ENCODE assay signal across 8 mouse cellular contexts in the genomic region with DNA sequence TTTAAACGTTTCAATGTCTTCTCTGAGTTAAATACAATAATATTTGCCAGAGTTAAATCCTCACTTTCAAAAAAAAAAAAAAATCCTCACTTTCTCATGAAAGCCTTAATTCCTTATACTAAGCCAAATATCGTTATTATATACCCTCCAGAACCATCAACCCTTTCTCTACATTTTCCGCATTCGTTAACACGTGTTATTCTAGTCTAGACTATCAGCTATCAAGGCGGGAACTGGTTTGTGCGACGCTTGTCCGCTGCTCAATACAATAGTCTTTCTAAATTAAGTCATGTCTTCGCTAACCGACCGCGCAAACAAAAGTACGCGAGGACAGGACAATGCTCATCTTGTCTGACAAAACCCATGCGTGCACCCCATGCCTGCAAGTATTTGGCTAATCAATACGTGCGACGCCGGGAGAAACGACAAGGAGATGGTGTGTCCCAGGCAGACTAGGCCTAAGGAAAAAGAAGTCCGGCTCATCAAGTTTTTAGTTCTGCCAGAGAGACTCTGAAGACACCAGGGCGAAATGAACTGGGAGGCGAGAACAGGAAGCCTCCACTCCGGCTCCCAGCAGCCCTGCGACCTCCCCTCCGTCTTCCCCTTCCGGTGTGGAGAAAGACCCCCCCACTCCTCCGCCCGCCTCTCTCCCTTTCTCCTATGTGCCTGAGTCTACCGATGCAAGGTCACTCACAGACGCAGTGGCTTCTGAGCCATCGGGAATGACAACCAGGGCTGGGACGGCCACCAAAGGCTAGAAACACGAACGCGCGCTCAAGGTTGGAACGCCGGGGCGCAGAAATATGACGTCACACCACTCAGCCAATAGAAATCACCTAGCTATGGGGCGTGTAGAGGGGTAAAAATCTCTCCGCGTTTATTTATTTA. TPM values are rescaled to one million over a fixed set of nuclear protein-coding genes. Genes with fewer than 3 reads are reported as not detected.
DNase-seq lines count a peak whose midpoint lies in the region; ATAC-seq and TF ChIP-seq lines count a peak whose summit lies in the region.

A gene (minus strand): TSS at position 805 of the 888 bp plus-strand sequence.

- peaks cover 7% of the 10 kb centered on the region; the same call in 1 of the 2 replicates for H3K4me1 ChIP-seq in bone marrow macrophage, adult 2 months (ENCODE audit: control insufficient read depth, insufficient read depth, low read length)
- H3K4me1 ChIP-seq in embryonic fibroblast, embryonic 13.5 days (ENCODE audit: control insufficient read depth, insufficient read depth, low read length): peaks cover 5% of the 10 kb centered on the region
- H3K4me1 ChIP-seq in kidney, embryonic 14.5 days (ENCODE audit: control insufficient read depth, insufficient read depth, low read length): peaks cover 5% of the 10 kb centered on the region
- H3K4me1 ChIP-seq in limb, embryonic 15.5 days: peaks cover 10% of the 10 kb centered on the region

- no peaks in the 10 kb centered on the region for H3K27me3 ChIP-seq in kidney, embryonic 14.5 days (ENCODE audit: control insufficient read depth, insufficient read depth, low read length)
- no peaks in the 10 kb centered on the region for H3K27me3 ChIP-seq in limb, embryonic 15.5 days

- peak within 1 kb of the TSS; percentile 71 for H3K4me2 ChIP-seq in kidney, embryonic 14.5 days (replicated peaks; ENCODE audit: low read depth, low read length)
- H3K4me2 ChIP-seq in limb, embryonic 15.5 days: peak within 1 kb of the TSS; percentile 62

- ATAC-seq in kidney, embryonic 14.5 days (ENCODE audit: low FRiP score, low TSS enrichment): peak; percentile 92
- peak; percentile 86 for ATAC-seq in limb, embryonic 15.5 days (ENCODE audit: insufficient number of reproducible peaks, low FRiP score, low TSS enrichment, low read depth)

- H3K36me3 ChIP-seq in kidney, embryonic 14.5 days (ENCODE audit: control insufficient read depth, insufficient read depth, low read length): peaks cover 30% of the 10 kb centered on the region
- peaks cover 42% of the 10 kb centered on the region for H3K36me3 ChIP-seq in limb, embryonic 15.5 days

- H3K9ac ChIP-seq in kidney, embryonic 14.5 days (ENCODE audit: low read depth, low read length): peak within 1 kb of the TSS; percentile 78
- peak within 1 kb of the TSS; percentile 64 for H3K9ac ChIP-seq in limb, embryonic 15.5 days

- peak within 1 kb of the TSS; percentile 81 for H3K27ac ChIP-seq in bone marrow macrophage, adult 2 months (ENCODE audit: insufficient read depth, low read depth, low read length)
- H3K27ac ChIP-seq in embryonic fibroblast, embryonic 13.5 days (ENCODE audit: insufficient read depth, low read length): peak within 1 kb of the TSS; percentile 74
- H3K27ac ChIP-seq in kidney, embryonic 14.5 days (ENCODE audit: low read depth, low read length): peak within 1 kb of the TSS; percentile 96
- peak within 1 kb of the TSS; percentile 92 for H3K27ac ChIP-seq in limb, embryonic 15.5 days

- H3K4me3 ChIP-seq in bone marrow macrophage, adult 2 months (ENCODE audit: insufficient read depth, low read length): peak within 1 kb of the TSS; percentile 80
- peak within 1 kb of the TSS; percentile 89 for H3K4me3 ChIP-seq in embryonic fibroblast, embryonic 13.5 days (ENCODE audit: insufficient read depth, low read length)
- peak within 1 kb of the TSS; percentile 71 for H3K4me3 ChIP-seq in kidney, embryonic 14.5 days (ENCODE audit: low read length)
- peak within 1 kb of the TSS; percentile 69 for H3K4me3 ChIP-seq in limb, embryonic 15.5 days

- under 1% methylated on average over 45 of the region's 45 CpGs for WGBS in kidney, embryonic 14.5 days
- under 1% methylated on average over 45 of the region's 45 CpGs for WGBS in limb, embryonic 15.5 days

- peak; percentile 93 for DNase-seq in A20 (ENCODE audit: low read depth, low spot score)
- peak; percentile 82 to 88 for DNase-seq in heart, adult 9 months (ENCODE audit: low spot score in 2 of 2)
- DNase-seq in monocyte, adult 2 months (ENCODE audit: low read depth in 1 of 2, low spot score in 2 of 2): peak; percentile 55 to 74
- peak; percentile 71 to 80 for DNase-seq in spleen, postnatal 36 days (ENCODE audit: low spot score in 2 of 2)

- TF ChIP-seq POLR2A in bone marrow macrophage, adult 2 months (IDR thresholded peaks at IDR 0.05; ENCODE audit: borderline replicate concordance, low read depth, low read length): no peak
- peak; percentile 56; the same call in 1 of the 2 replicates for TF ChIP-seq POLR2A in embryonic fibroblast, embryonic 13.5 days (IDR thresholded peaks at IDR 0.05; ENCODE audit: low read depth, low read length)

- no peaks in the 10 kb centered on the region for H3K9me3 ChIP-seq in kidney, embryonic 14.5 days (ENCODE audit: control insufficient read depth, low read length)
- H3K9me3 ChIP-seq in limb, embryonic 15.5 days: no peaks in the 10 kb centered on the region

- no peak for TF ChIP-seq CTCF in bone marrow macrophage, adult 2 months (IDR thresholded peaks at IDR 0.05; ENCODE audit: low read depth, low read length)
- TF ChIP-seq CTCF in embryonic fibroblast, embryonic 13.5 days (IDR thresholded peaks at IDR 0.05; ENCODE audit: borderline replicate concordance, insufficient read depth, low read length): no peak

RNA-seq across cellular contexts. Expression of the gene that starts here (rescaled TPM):
- polyA plus RNA-seq in bone marrow macrophage, adult 2 months (2012; ENCODE audit: insufficient read depth, insufficient read length, missing spikeins): 18.5 and 19.2 TPM in 2 replicates
- 18.0 and 18.9 TPM in 2 replicates for polyA plus RNA-seq in embryonic fibroblast, embryonic 13.5 days (2011; ENCODE audit: insufficient read length, low read depth, missing spikeins)
- polyA plus RNA-seq in kidney, embryonic 14.5 days (2014; fragmentation: Nextera tagmentation; extraction: Ambion mirVana): 26.2 and 39.2 TPM in 2 replicates
- polyA plus RNA-seq in limb, embryonic 15.5 days (2015; fragmentation: Nextera tagmentation; extraction: Ambion mirVana): 26.7 and 28.1 TPM in 2 replicates

Comparison
In these comparisons a context has a peak if more than half of its experiments do, and no peak if none do; other contexts are left out.
1. Peak in every context shown above with its lines: DNase-seq, ATAC-seq, H3K4me3 ChIP-seq and H3K27ac ChIP-seq.